Mouse (Mus musculus): ENCODE measurements around the gene Khnyn.

The Khnyn gene

DNA sequence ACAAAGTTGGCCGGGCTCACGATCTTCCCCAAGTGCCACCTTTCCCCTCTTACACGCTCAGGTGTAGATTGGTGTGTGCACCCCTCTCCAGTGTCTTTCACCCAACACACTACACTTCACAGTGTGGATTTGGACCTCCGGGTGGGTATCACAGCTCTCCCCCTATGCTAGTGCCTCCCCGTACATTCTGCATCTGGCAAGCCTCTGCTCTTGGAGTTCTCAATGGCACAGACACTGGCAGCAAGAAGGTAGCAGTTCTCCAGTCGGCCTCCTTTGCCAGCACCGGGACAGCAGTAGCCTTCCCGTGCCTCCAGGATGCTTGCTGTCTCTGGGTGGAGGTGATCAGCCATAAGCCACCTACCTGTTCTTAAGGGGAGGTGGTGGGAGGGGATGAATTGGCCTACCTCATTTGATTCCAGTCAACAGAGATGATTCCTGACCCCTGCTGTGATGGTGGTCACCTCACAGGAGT lies 11.5 kb upstream of the Khnyn start:
- DNase-seq (ENCODE audit: low spot score): no peak

DNA sequence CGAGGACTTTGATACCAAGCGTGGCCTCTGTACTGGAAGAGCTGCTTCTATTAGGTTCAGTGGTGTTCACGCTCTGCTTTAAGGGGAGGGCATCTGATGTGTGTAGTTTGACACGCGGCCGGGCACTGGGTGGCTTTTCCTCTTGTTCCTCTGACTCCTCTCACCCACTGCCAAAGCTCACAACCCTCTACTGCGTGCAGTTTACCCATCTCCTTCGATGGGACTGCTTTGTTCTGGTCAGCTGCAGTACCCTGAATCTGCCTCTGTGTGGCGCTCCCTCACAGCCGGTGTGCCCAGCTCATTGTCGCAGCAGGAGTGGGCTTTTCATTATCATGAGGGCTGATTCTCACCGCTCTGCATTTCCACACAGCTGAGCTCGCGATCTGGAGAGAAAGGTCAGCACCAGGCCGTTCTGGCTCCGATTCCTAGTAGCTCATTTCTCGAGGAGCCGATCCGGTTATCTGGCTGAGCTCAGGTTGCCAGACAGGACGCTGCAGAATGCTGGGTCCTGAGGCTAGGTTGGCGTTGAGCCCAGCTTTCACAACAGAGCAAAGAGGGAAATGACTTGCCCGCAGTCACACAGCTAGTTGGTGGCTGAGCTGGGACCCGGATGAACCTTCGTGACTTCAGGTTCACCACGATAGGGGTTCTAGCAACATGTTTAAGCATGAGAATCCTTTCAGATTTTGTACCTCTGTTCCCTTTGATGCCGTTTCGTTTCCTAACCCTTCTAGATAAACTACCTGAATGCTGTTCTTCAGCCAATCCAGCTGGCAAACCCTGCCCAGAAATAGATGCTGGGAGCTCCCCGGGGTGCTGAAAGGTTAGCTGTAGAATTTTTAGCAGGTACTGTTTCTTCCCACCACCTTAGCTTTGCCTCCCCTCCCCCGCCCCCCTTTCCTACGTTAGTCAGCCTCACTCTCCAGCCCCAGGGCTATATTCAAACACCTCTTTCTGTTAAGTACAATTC lies 10.7 kb upstream of the Khnyn start:
- DNase-seq (ENCODE audit: low spot score): peak; percentile 58

DNA sequence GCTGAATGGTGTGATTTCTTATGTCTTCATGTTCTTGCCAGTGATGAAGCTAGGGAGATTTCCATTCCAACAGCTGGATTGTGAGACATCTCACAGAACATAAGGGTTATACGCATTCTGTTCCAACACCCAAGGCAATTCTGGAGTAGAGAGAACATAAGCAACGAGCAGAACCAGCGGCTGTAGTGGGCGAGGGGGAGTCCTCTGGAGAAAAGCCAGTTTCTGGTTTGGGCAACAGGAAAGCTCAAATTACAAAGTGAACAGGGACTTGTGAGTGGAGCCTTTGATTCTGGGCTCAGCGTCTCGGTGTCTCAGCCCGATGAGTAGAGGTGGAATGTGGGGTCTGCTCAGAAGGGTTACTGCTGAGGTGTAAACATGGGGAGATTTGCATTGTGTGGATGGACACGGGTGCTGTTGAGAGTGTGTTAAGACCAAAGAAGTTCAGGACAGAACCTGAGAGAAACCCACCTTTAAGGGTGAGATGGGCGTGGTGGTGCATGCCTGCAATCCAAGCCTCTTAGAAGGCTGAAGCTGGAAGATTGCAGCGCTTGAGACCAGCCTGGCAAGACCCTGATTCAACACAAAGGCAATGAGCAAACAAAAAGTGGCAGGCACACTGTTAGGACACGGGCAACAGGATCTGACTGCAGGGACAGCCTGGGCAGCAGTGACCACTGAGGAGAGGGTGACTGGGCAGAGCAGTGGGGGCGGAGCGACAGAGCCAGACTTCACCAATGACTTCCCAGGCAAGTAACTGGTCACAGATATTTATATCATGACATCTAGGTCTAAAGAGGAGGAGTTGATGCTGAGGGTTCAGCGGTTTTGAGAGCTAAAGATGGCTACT lies 7.1 kb upstream of the Khnyn start:
- DNase-seq (ENCODE audit: low spot score): no peak

DNA sequence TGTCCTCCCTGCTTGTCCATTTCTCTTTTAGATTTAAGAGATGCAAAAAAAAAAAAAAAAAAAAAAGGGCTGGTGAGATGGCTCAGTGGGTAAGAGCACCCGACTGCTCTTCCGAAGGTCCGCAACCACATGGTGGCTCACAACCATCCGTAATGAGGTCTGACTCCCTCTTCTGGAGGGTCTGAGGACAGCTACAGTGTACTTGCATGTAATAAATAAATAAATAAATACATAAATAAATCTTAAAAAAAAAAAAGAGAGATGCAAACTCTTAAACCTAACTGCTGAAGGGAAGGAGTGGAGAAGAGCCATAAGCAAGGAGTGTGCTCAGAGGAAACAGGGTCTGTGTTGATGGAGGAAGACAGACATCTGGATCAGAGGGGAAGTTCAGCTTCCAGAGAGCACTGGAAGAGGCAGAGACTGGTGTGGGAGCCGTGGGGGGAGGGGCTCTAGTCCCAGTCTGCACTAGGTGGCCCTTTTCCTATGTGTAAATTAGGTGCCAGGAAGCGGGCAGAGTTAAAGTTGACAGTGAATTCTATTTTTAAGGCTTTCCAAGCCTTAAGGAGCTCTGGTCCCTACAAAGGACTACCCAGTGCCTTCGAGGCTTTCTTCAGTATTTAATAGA lies 6.3 kb upstream of the Khnyn start:
- no peak for DNase-seq (ENCODE audit: low spot score)

DNA sequence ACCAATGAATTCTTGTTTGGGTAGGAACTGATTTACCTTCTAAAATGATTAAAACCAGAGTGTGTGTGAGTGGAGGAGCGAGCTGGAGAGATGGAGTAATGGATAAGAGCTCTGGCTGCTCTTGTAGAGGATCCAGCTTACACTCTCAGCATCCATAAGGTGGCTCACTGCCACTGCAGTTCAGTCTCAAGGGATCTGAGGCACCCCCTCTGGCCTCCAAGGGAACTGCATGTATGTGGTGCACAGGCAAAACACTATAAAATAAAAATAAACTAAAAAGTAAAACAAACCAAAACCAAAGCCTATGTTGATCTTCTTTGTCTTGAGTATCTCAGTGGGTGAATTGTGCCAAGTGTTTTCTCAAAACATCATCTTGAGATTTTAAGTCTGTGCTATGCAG lies 5.1 kb upstream of the Khnyn start:
- DNase-seq (ENCODE audit: low spot score): peak; percentile 81

DNA sequence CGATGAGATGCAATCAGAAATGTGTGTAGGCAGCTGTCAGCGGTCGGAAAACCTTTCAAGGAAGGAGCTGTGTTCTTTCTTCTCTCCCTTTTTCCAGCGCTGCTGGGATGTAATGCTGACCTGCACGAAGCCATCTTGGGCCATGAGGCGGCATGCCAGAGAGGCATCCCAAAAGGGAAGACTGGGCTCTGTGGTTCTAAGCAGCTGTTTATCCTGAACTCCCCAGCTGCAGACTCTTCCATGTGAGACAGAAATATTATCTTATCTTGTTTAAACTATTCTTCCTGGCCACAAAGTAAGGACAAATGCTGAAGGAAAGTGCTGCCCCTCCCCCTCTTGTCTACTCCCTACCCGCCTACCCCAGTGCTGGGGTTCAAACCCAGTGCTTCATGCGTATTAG lies 3.8 kb upstream of the Khnyn start:
- DNase-seq (ENCODE audit: low spot score): no peak

DNA sequence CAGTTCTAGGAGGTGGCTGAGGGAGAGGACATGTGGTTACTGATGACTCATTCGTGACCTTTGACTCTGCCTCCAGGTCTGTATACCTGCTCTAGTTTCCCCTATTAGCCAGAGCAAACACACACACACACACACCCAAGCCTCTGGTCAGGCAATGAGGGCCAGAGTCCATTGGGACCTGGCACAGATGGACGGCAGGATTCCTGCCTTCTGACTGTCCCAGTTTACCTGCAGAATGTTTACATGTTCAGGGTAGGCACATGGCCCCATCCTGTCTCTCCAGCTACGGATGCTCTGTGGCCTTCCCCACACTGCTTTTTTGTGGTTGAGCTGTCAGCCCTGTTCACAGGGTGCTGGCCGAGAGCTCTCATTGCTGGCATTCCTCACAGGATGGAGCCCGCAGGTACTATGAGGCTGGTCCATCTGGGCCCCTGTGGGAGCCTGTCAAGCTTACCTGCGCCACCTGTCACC lies 2.5 kb upstream of the Khnyn start:
- no peak for DNase-seq (ENCODE audit: low spot score)

DNA sequence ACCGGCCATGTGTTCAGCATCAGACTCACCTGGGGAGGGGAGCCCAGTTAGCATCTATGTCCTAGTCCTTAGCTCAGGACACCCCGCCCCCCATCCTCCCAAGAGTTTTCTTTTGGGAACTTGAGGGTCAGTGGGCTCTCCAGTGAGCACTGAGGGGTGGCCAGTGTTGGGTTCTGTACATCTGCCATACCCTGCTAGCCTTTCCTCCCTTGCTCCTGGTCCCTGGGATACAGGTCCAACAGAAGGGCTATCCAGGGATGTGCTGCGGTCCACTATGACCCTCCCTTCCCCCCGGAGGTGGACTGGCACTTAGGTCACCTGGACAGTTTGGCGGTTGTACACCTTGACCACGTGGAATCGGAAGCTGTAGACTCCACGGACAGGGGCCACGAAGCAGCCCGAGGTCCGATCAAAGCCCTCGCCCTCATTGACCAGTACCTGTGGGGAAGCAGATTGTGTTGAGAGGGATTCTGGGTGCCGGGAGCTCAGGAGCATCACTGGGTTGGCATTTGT lies 1.5 kb upstream of the Khnyn start:
- no peak for DNase-seq (ENCODE audit: low spot score)

DNA sequence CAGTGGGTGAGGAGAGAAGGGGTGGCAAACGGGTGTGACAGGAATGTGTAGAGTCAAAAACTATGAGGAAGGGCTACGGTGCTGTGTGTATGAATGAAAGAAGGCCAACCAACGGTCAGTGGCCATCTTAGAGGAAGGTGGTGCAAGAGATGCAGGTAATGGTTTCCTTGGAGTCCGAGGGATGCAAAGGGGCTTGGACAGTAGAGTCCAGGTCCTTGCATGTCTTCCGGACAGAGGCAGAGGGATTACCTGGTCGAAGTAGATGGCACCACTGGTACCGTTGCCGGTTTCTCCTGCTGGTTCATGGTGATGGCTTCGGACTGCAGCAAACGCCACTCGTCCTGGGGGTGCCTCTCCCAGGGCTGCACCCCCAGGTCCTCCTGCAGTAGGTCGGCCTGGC lies 1.1 kb upstream of the Khnyn start:
- DNase-seq (ENCODE audit: low spot score): no peak

DNA sequence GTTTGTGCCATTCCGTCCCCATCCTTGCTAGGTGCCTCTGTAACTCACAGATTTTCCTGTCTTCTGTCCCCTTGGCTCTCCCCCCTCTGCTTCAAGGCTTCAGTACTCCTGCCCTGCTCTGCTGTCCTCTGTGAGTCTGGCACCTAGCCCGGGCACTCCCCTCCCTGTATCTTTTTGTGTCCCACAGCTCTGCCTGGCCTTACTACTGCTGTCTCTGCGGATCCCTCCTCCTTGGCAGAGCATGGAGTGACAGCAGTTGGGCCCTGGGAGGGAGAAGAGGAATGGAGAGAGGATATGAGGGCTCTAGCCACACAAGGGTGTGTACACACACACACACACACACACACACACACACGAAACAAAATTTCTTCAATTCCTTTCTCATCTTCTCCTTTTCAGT lies 581 bp upstream of the Khnyn start, which contains the start of gene Cbln3:
Gene Cbln3 (minus strand): TSS at position 227 of the 400 bp plus-strand sequence.
- peak; percentile 62 for DNase-seq (ENCODE audit: low spot score)

DNA sequence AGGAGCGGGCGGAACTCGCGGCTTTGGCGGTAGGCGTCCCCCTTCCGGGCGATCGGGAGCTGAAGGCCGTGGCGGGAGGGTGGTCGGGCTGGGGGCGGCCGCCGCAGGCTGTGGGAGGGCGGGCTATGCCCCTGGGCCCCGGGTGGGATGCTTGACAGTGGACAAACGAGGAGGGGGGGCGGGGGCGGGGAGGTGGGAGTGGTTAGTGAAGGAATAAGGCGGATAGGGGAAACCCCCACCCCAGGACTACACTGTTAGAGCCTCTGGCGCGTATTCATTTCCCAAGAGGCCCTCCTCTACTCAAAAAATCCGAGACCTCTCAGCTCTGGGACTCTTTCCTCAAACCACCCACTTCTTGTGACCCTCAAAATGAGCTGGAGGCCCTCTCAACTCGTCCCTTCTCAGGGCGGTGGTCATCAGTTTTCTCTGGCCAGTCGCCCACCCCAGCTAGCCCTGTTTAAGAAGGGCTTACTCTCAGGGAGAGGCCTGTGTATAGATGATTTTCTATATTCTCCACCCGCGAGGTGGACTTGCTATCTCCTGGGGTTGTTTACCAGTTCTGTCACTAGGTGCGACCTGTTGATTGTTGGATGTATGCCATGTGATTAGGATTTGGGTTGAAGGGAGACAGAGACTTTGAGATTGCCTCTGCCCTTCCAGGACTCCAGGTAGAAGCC lies 505 bp downstream of the Khnyn start:
- DNase-seq (ENCODE audit: low spot score): no peak

DNA sequence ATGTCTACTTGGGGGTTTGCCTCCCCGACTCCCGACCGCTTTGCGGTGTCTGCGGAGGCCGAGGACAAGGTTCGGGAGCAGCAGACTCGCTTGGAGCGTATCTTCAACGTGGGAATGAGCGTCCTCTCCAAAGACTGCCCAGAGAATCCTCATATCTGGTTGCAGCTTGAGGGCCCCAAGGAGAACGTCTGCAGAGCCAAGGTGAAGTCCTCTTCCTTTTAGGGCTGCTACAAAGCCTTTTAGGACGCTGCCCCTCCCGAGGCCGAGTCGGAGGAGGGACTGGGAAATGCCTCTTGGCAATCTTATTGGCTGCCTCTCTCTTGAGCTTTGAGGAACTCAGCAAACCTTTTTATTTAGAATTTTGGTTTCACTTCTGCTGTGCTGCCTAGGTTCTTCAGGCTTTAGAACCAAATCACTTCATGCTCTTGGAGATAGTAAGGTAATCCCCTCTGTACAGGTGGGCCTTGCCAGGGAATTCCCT lies 1.1 kb downstream of the Khnyn start:
- peak; percentile 37 for DNase-seq (ENCODE audit: low spot score)

DNA sequence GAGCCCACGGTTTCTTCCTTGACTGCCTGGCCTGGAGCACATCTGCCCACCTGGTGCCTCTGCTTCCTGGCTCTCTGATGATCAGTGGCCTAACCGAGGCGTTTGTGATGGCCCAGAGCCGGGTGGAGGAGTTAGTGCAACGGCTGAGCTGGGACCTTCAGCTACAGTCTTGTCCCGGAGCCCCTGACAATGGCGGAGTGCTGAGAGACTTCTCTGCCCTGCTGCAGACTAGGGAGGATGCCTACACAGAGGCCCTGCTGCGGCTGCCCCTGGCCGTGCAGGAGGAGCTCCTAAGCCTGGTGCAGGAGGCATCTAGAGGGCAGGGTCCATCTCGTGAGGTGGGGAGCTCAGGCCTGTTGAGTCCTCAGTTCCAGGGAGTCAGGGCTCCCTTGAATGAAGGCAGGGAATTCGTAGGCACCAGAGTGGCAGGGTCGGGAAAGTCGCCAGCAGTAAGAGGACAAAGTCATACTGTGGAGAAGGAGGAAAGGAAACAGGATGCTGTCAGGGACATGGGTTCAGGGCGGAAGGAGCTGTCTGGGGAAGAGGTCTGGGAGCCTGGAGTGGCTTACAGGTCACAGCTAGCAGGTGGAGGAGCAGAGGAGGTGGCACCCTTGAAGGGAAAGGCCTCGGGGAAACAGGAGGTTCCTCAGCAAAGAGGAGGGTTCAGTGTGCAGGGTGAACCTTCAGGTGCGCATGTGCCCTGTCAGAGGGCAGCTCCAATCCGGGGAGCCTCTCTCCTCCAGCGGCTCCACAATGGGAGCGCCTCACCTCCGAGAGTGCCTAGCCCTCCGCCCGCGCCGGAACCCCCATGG lies 2.0 kb downstream of the Khnyn start:
- no peak for DNase-seq (ENCODE audit: low spot score)

DNA sequence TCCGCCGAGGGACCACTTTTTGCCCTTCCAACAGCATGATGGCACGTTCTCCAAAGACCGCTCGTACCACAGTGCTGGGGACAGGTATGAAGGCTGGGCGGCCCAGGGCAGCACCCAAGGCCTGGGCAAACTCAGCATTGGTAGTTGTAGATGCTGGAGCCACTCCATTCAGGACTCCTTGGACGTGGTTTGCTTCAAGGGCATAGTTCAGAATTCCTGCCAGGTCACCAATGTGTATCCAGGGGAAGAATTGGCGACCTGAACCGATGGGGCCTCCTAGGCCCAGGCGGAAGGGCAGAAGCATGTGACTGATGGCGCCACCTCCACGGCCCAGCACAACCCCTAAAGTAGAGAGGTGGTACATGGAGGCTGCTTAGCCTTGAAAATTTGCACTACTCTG lies 12.9 kb downstream of the Khnyn start:
- DNase-seq (ENCODE audit: low spot score): no peak

DNA sequence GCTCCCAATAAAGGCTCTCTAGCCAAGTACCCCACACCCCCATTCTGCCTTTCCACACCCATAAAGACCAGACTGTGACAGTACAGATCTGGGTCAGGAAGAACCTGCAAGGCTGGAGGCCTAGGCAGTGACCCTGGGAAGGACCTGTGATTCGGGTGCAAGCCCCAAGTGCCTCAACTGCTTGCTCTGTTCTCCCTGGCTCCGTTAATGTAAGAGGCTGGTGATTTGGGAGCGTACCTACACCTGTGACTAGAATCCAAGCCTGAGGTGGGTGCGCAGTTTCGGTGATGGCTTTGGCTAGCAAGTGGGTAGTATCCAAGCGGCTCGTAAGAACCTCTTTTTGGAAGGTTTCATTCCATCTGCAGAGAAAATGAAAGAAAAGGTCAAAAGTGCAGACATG lies 14.2 kb downstream of the Khnyn start:
- DNase-seq (ENCODE audit: low spot score): no peak

DNA sequence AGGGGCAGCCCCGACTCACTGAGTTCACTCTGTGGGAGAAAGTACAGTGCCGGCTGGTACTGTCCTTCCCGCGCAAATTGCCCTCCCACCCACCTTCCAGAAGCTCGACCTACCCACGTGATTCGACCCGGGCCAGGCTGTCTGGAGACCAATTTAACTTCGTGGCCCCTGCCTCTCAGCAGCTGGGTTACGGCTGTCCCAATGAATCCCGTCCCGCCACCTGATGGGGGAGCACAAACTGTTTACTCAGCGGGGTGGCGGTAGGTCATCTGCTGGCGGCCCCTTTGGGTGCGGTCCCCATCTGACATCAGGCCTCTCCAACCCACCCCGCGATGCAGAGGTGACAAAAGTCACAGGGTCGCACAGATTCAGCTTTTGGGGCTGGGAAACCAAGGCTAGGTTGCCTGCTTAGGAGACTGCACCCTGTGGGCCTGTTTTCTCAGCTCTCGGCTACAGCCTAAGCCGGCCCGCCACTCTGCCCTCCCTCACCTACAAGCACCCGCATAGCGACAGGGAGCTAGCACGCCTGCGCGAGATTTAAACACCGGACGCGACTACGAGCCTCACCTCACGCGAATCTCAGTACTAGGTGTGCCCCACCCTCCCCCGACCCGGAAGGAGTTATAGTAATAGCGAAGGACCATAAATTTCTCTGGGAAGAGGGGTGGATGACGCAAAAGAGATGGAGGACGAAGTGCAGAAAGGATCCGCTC lies 15.1 kb downstream of the Khnyn start, which contains the start of gene Sdr39u1:
Gene Sdr39u1 (minus strand): TSS at position 593 of the 713 bp plus-strand sequence.
- peak; percentile 95 for DNase-seq (ENCODE audit: low spot score)

DNA sequence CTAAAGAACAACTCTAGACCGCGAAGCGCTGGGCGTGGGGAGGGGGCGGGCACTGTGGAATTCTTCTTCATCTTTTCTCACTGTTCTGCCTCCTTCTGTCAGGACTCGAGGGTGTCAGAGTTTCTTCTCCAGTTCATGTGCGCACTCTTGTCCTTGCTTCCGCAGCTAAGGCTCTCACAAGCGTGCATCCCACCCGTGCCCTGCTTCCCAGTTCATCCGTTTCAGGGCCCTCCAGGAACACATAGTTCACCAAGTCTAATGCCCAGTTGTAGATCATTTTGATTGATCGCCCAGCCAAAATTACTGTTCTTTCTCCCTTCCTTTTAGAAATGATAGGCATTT lies 15.6 kb downstream of the Khnyn start:
- no peak for DNase-seq (ENCODE audit: low spot score)

DNA sequence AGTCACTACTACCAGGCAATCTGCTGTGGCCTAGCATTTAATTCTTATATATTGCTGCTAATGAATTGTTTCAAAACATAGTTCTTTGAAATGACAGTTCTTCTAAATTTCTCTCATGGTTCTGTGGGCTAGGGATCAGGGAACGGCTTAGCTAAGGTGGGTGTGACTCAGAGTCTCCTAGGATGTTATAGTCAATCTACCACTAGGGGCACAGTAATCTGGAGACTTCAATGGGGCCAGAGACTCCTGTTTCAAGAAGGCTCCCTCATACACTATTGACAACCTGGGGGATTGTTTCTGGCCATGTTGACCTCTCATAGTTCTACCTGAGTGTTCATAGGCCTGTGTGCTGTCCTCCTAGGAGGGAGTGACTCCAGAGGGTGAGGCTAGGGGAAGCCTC lies 20.8 kb downstream of the Khnyn start:
- DNase-seq (ENCODE audit: low spot score): no peak

DNA sequence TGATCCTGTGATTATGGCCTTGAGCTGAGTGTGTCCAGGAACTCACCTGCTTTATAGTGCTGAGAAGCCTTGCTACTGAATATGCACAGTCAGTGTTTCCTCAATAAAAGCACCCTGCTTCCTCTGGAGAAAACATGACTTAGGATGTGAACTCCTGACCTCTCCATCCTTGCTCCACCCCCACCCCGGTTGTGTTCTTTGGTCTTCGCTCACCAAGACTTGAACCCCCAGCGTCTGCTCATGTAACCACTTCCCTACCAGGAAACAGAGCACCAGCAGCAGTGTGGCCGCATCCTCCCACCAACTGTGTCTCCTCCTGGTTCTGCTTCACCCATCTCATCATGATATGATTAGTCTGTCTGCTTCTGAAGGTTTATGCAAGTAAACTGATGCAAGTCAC lies 28.7 kb downstream of the Khnyn start:
- DNase-seq (ENCODE audit: low spot score): no peak
